Mouse (Mus musculus) forebrain, embryonic 15.5 days (tissue): ENCODE measurements around the gene Uba7. TPM values are rescaled to one million over a fixed set of nuclear protein-coding genes. Genes with fewer than 3 reads are reported as not detected.

Source experiments
- ATAC-seq: fragments of 200-750 bp; cut with Nextera tagmentation; replicated peaks from 2 replicates; pipeline ENCODE4 v1.8.0; 2017; ENCODE audit warnings: mild to moderate bottlenecking, moderate TSS enrichment, moderate library complexity
- H3K27ac ChIP-seq: fragments of 300-500 bp; sonication (generic); replicated peaks from 2 replicates; pipeline ENCODE4 v1.5.1; 2015; ENCODE audit warnings: mild to moderate bottlenecking, inconsistent platforms
- H3K27me3 ChIP-seq: fragments of 300-500 bp; sonication (generic); 2 replicates; pipeline ENCODE4 v1.6.1; 2015; ENCODE audit warnings: inconsistent platforms
- H3K36me3 ChIP-seq: fragments of 300-500 bp; sonication (generic); 2 replicates; pipeline ENCODE4 v1.6.1; 2015; ENCODE audit warnings: mild to moderate bottlenecking, inconsistent platforms
- H3K4me1 ChIP-seq: fragments of 300-500 bp; sonication (generic); 2 replicates; pipeline ENCODE4 v1.6.1; 2015; ENCODE audit warnings: inconsistent platforms
- H3K4me2 ChIP-seq: fragments of 300-500 bp; sonication (generic); replicated peaks from 2 replicates; pipeline ENCODE4 v1.6.1; 2015; ENCODE audit warnings: mild to moderate bottlenecking, inconsistent platforms
- H3K4me3 ChIP-seq: fragments of 300-500 bp; sonication (generic); 2 replicates; pipeline ENCODE4 v1.5.1; 2015; ENCODE audit warnings: mild to moderate bottlenecking, inconsistent platforms
- H3K9ac ChIP-seq: fragments of 300-500 bp; sonication (generic); replicated peaks from 2 replicates; pipeline ENCODE4 v1.6.1; 2015; ENCODE audit warnings: mild to moderate bottlenecking, inconsistent platforms
- H3K9me3 ChIP-seq: fragments of 300-500 bp; sonication (generic); 2 replicates; pipeline ENCODE4 v1.6.1; 2016; ENCODE audit warnings: inconsistent platforms
- WGBS: fragments of 180-500 bp; shearing (Covaris S2); methylation state at CpG from one replicate; pipeline ENCODE4 v1.1.7; 2015; ENCODE audit warnings: mixed read lengths; 5-methylcytosine and 5-hydroxymethylcytosine counted together
- polyA plus RNA-seq: library from polyadenylated mRNA; unstranded; fragments of >200 nt; fragmentation: Nextera tagmentation; extraction: Ambion mirVana; gene quantifications from 2 replicates; pipeline ENCODE4 v1.2.1, GENCODE M21; 2015

Uba7 gene
- polyA plus RNA-seq, 1 experiment from 2014 or later: 2.9 TPM

GRCm38 (mm10) chr9:107984052-107984753 lies 8.9 kb downstream of the Uba7 start:
- H3K27ac ChIP-seq: no peak overlapping the region
- 80% methylated on average over 19 of the region's 19 CpGs for WGBS
- H3K9ac ChIP-seq: no peak overlapping the region
- H3K4me1 ChIP-seq: peaks cover 34% of the 10 kb centered on the region
- no peaks in the 10 kb centered on the region for H3K36me3 ChIP-seq
- H3K4me2 ChIP-seq: peak overlapping the region; percentile 67
- no peak for ATAC-seq
- no peaks in the 10 kb centered on the region; the same call in 1 of the 2 replicates for H3K27me3 ChIP-seq
- H3K4me3 ChIP-seq: no peak overlapping the region
- no peaks in the 10 kb centered on the region for H3K9me3 ChIP-seq

GRCm38 (mm10) chr9:107984754-107985055 lies 9.4 kb downstream of the Uba7 start:
- H3K4me3 ChIP-seq: peak overlapping the region; percentile 53
- H3K9ac ChIP-seq: peak overlapping the region; percentile 44; the same call in 1 of the 2 replicates
- H3K27ac ChIP-seq: peak overlapping the region; percentile 28; the same call in 1 of the 2 replicates
- H3K9me3 ChIP-seq: no peaks in the 10 kb centered on the region
- ATAC-seq: no peak
- H3K4me2 ChIP-seq: peak overlapping the region; percentile 67
- no peaks in the 10 kb centered on the region for H3K36me3 ChIP-seq
- no peaks in the 10 kb centered on the region; the same call in 1 of the 2 replicates for H3K27me3 ChIP-seq
- H3K4me1 ChIP-seq: peaks cover 34% of the 10 kb centered on the region
- 68% methylated on average over 9 of the region's 9 CpGs for WGBS

GRCm38 (mm10) chr9:107985131-107986119 lies 10.1 kb downstream of the Uba7 start, which contains the start of gene Inka1:
Gene Inka1 (minus strand): TSS chr9:107985879.
- H3K27me3 ChIP-seq: no peaks in the 10 kb centered on the region; the same call in 1 of the 2 replicates
- H3K27ac ChIP-seq: peak within 1 kb of the TSS; percentile 28; the same call in 1 of the 2 replicates
- 1% methylated on average over 52 of the region's 58 CpGs for WGBS
- H3K36me3 ChIP-seq: no peaks in the 10 kb centered on the region
- no peaks in the 10 kb centered on the region for H3K9me3 ChIP-seq
- H3K4me1 ChIP-seq: peaks cover 34% of the 10 kb centered on the region
- peak; percentile 77 for ATAC-seq
- H3K4me2 ChIP-seq: peak within 1 kb of the TSS; percentile 67
- H3K9ac ChIP-seq: peak within 1 kb of the TSS; percentile 44
- peak within 1 kb of the TSS; percentile 53 for H3K4me3 ChIP-seq

GRCm38 (mm10) chr9:107986376-107986775 lies 11.1 kb downstream of the Uba7 start:
- peak overlapping the region; percentile 53; the same call in 1 of the 2 replicates for H3K4me3 ChIP-seq
- no peak overlapping the region for H3K9ac ChIP-seq
- H3K4me1 ChIP-seq: peaks cover 34% of the 10 kb centered on the region
- 7% methylated on average over 18 of the region's 18 CpGs for WGBS
- no peak overlapping the region for H3K27ac ChIP-seq
- H3K36me3 ChIP-seq: no peaks in the 10 kb centered on the region
- H3K27me3 ChIP-seq: no peaks in the 10 kb centered on the region; the same call in 1 of the 2 replicates
- ATAC-seq: peak; percentile 76
- no peaks in the 10 kb centered on the region for H3K9me3 ChIP-seq
- peak overlapping the region; percentile 67 for H3K4me2 ChIP-seq

- Histone ChIP-seq H3K4me3 (no peak overlapping the region), H3K4me1 (peaks cover 25% of the 10 kb centered on the region), H3K27me3 (no peaks in the 10 kb centered on the region; the same call in 1 of the 2 replicates), H3K4me2 (no peak overlapping the region), H3K27ac (no peak overlapping the region), H3K36me3 (no peaks in the 10 kb centered on the region), H3K9ac (no peak overlapping the region), H3K9me3 (no peaks in the 10 kb centered on the region)
- ATAC-seq: no peak
- WGBS: 81% methylated on average over 3 of the region's 3 CpGs
These were observed 12.6 kb downstream of the Uba7 start for GRCm38 (mm10) chr9:107987950-107988349.

- ATAC-seq: no peak
- no peak within 1 kb of the TSS for H3K4me3 ChIP-seq
- no peak within 1 kb of the TSS for H3K27ac ChIP-seq
- no peak within 1 kb of the TSS for H3K4me2 ChIP-seq
- H3K36me3 ChIP-seq: no peaks in the 10 kb centered on the region
- H3K9me3 ChIP-seq: no peaks in the 10 kb centered on the region
- no peaks in the 10 kb centered on the region for H3K4me1 ChIP-seq
- H3K9ac ChIP-seq: no peak within 1 kb of the TSS
- WGBS: 73% methylated on average over 2 of the region's 2 CpGs
- no peaks in the 10 kb centered on the region for H3K27me3 ChIP-seq
These were observed 16.9 kb downstream of the Uba7 start, which contains the start of gene Cdhr4 for GRCm38 (mm10) chr9:107992197-107992596. Gene Cdhr4 (plus strand): TSS chr9:107992497.

- no peaks in the 10 kb centered on the region for H3K36me3 ChIP-seq
- no peak overlapping the region for H3K9ac ChIP-seq
- no peaks in the 10 kb centered on the region for H3K4me1 ChIP-seq
- WGBS: 79% methylated on average over 11 of the region's 11 CpGs
- no peak for ATAC-seq
- no peak overlapping the region for H3K27ac ChIP-seq
- H3K27me3 ChIP-seq: no peaks in the 10 kb centered on the region
- H3K9me3 ChIP-seq: no peaks in the 10 kb centered on the region
- H3K4me2 ChIP-seq: no peak overlapping the region
- H3K4me3 ChIP-seq: no peak overlapping the region
These were observed 17.7 kb downstream of the Uba7 start for GRCm38 (mm10) chr9:107993013-107993412.

- Histone ChIP-seq H3K27ac (no peak overlapping the region), H3K4me1 (no peaks in the 10 kb centered on the region), H3K36me3 (no peaks in the 10 kb centered on the region), H3K27me3 (no peaks in the 10 kb centered on the region), H3K9ac (no peak overlapping the region), H3K9me3 (no peaks in the 10 kb centered on the region), H3K4me2 (no peak overlapping the region), H3K4me3 (no peak overlapping the region)
- ATAC-seq: no peak
- WGBS: 73% methylated on average over 2 of the region's 2 CpGs
These were observed 19.2 kb downstream of the Uba7 start for GRCm38 (mm10) chr9:107994464-107994863.

GRCm38 (mm10) chr9:107995513-107995912 lies 20.2 kb downstream of the Uba7 start:
- ATAC-seq: no peak
- Histone ChIP-seq H3K4me1 (no peaks in the 10 kb centered on the region), H3K27me3 (no peaks in the 10 kb centered on the region), H3K36me3 (no peaks in the 10 kb centered on the region), H3K4me3 (no peak overlapping the region), H3K9ac (no peak overlapping the region), H3K27ac (no peak overlapping the region), H3K4me2 (no peak overlapping the region), H3K9me3 (no peaks in the 10 kb centered on the region)
- WGBS: 93% methylated on average over 21 of the region's 21 CpGs

GRCm38 (mm10) chr9:107996049-107996448 lies 20.7 kb downstream of the Uba7 start, which contains the start of gene Gm20662:
Gene Gm20662 (plus strand): TSS chr9:107996349.
- H3K9ac ChIP-seq: no peak within 1 kb of the TSS
- H3K4me1 ChIP-seq: no peaks in the 10 kb centered on the region
- 87% methylated on average over 5 of the region's 5 CpGs for WGBS
- no peaks in the 10 kb centered on the region for H3K27me3 ChIP-seq
- no peak within 1 kb of the TSS for H3K4me2 ChIP-seq
- no peak within 1 kb of the TSS for H3K4me3 ChIP-seq
- H3K27ac ChIP-seq: no peak within 1 kb of the TSS
- no peaks in the 10 kb centered on the region for H3K9me3 ChIP-seq
- no peak for ATAC-seq
- H3K36me3 ChIP-seq: no peaks in the 10 kb centered on the region

GRCm38 (mm10) chr9:108001922-108002770 lies 26.8 kb downstream of the Uba7 start, which contains the start of gene Ip6k1:
Gene Ip6k1 (plus strand): TSS chr9:108002501.
- peaks cover 29% of the 10 kb centered on the region for H3K4me1 ChIP-seq
- no peaks in the 10 kb centered on the region for H3K36me3 ChIP-seq
- WGBS: under 1% methylated on average over 51 of the region's 51 CpGs
- H3K4me2 ChIP-seq: peak within 1 kb of the TSS; percentile 63
- H3K27me3 ChIP-seq: no peaks in the 10 kb centered on the region
- H3K27ac ChIP-seq: peak within 1 kb of the TSS; percentile 93
- H3K9me3 ChIP-seq: no peaks in the 10 kb centered on the region
- peak within 1 kb of the TSS; percentile 66 for H3K4me3 ChIP-seq
- peak within 1 kb of the TSS; percentile 93 for H3K9ac ChIP-seq
- peak; percentile 100 for ATAC-seq
